Mouse (Mus musculus) kidney, embryonic 15.5 days (tissue): ENCODE data around the gene St6galnac3. TPM values are rescaled to one million over a fixed set of nuclear protein-coding genes. Genes with fewer than 3 reads are reported as not detected.

Experiments
- ATAC-seq: fragments of 200-750 bp; cut with Nextera tagmentation; replicated peaks from 2 replicates; pipeline ENCODE4 v1.8.0; 2017; ENCODE audit warnings: moderate TSS enrichment; ENCODE audit not compliant: low FRiP score
- H3K27ac ChIP-seq: fragments of 300-500 bp; sonication (generic); 2 replicates; pipeline ENCODE4 v1.5.1; 2015; ENCODE audit warnings: mild to moderate bottlenecking, inconsistent platforms
- H3K27me3 ChIP-seq: fragments of 300-500 bp; sonication (generic); 2 replicates; pipeline ENCODE4 v1.6.1; 2015; ENCODE audit warnings: inconsistent platforms
- H3K36me3 ChIP-seq: fragments of 300-500 bp; sonication (generic); 2 replicates; pipeline ENCODE4 v1.6.1; 2015; ENCODE audit warnings: inconsistent platforms
- H3K4me1 ChIP-seq: fragments of 300-500 bp; sonication (generic); 2 replicates; pipeline ENCODE4 v1.6.1; 2015; ENCODE audit warnings: inconsistent platforms
- H3K4me2 ChIP-seq: fragments of 300-500 bp; sonication (generic); 2 replicates; pipeline ENCODE4 v1.6.1; 2015; ENCODE audit warnings: moderate library complexity, mild to moderate bottlenecking, inconsistent platforms
- H3K4me3 ChIP-seq: fragments of 300-500 bp; sonication (generic); replicated peaks from 2 replicates; pipeline ENCODE4 v1.5.1; 2015; ENCODE audit warnings: mild to moderate bottlenecking, inconsistent platforms
- H3K9ac ChIP-seq: fragments of 300-500 bp; sonication (generic); 2 replicates; pipeline ENCODE4 v1.6.1; 2015; ENCODE audit warnings: mild to moderate bottlenecking, inconsistent platforms
- H3K9me3 ChIP-seq: fragments of 300-500 bp; sonication (generic); replicated peaks from 2 replicates; pipeline ENCODE4 v1.6.1; 2016; ENCODE audit warnings: inconsistent platforms
- WGBS: fragments of 180-500 bp; shearing (Covaris S2); methylation state at CpG from one replicate; pipeline ENCODE4 v1.1.7; 2015; ENCODE audit warnings: mixed read lengths; 5-methylcytosine and 5-hydroxymethylcytosine counted together
- polyA plus RNA-seq: library from polyadenylated mRNA; unstranded; fragments of >200 nt; fragmentation: Nextera tagmentation; extraction: Ambion mirVana; gene quantifications from 2 replicates; pipeline ENCODE4 v1.2.1, GENCODE M21; 2015

St6galnac3 gene
- polyA plus RNA-seq, 1 experiment from 2014 or later = 65.5 TPM

DNA sequence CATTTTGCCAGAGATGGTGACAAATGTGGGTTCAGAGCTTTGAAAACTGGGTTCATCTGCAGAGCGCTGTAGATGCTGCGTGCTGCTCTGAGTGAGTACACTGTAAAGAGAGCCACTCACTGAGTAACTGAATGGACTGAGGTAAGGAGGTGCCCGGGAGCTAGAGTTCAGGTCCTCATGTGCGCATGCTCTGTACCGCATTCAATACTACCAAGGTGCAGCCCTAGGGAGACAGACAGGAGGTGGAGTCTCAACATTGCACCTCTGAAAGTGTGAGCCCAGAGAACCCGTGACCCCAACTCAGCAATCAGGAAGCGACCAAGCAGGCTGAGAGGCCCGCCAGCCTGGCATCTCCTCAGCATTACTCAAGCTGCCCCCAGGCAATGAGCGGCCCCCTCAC, 62.2 kb downstream of the St6galnac3 start:
- no peak overlapping the region for H3K9ac ChIP-seq
- no peaks in the 10 kb centered on the region for H3K9me3 ChIP-seq
- H3K4me2 ChIP-seq = no peak overlapping the region
- H3K36me3 ChIP-seq = 0 out of 2 replicates have a peak, but pooled peaks cover 4% of the 10 kb centered on the region
- H3K4me1 ChIP-seq = peaks cover 56% of the 10 kb centered on the region
- H3K27me3 ChIP-seq = no peaks in the 10 kb centered on the region
- WGBS = 70% methylated on average over 9 of the region's 9 CpGs
- peak overlapping the region; percentile 61 for H3K27ac ChIP-seq
- H3K4me3 ChIP-seq = no peak overlapping the region
- ATAC-seq = peak; percentile 34; the same call in 1 of the 2 replicates

- no peak for ATAC-seq
- no peak overlapping the region for H3K9ac ChIP-seq
- no peak overlapping the region for H3K4me2 ChIP-seq
- no peaks in the 10 kb centered on the region for H3K9me3 ChIP-seq
- H3K27me3 ChIP-seq = no peaks in the 10 kb centered on the region
- no peak overlapping the region for H3K4me3 ChIP-seq
- H3K27ac ChIP-seq = 0 out of 2 replicates have a peak overlapping the region, but pooled peaks have one; percentile 61
- 0 out of 2 replicates have a peak, but pooled peaks cover 4% of the 10 kb centered on the region for H3K36me3 ChIP-seq
- 78% methylated on average over 7 of the region's 7 CpGs for WGBS
- H3K4me1 ChIP-seq = peaks cover 53% of the 10 kb centered on the region
Observed at GRCm38 (mm10) chr3:153661927-153662326, 63.0 kb downstream of the St6galnac3 start.

- Histone ChIP-seq H3K4me3 (no peak overlapping the region), H3K4me2 (no peak overlapping the region), H3K27ac (no peak overlapping the region), H3K9me3 (no peaks in the 10 kb centered on the region), H3K36me3 (0 out of 2 replicates have a peak, but pooled peaks cover 4% of the 10 kb centered on the region), H3K4me1 (peaks cover 50% of the 10 kb centered on the region), H3K9ac (no peak overlapping the region), H3K27me3 (no peaks in the 10 kb centered on the region)
- no peak for ATAC-seq
- 82% methylated on average over 15 of the region's 15 CpGs for WGBS
Observed at GRCm38 (mm10) chr3:153659575-153660168, 65.3 kb downstream of the St6galnac3 start.

DNA sequence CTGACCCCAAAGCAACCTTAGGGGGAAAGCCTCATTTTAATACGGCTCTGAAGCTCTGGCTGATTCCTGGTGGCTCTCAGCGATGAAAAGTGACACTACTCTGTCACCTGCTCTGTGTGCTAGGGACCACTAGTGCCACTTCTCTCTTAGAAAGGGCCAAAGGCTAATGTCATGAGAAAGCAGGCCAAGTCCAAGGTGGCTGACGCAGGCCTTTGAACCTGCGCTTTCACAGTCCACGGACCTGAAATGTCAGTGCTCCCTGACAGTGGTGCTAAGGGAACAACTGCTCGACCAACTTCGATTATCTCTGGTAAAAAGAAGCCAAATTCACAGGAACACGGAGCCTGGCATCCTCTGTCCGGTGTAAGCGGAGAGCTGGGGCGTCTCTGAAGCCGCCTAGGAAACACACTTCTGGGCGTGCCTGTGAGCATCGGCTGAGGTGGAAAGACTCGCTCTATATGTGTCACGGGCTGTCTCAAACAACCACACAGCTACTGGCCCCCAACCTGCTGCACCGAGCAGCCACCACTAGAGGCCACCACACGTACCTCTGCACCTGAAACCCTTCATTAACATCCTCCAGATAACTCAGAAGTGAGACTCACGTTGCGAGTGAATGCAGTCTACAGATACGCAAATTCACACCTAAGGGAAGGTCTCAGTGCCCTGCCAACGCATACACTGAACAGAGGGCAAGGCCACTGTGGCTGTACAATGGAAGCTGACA, 66.8 kb downstream of the St6galnac3 start:
- no peak overlapping the region for H3K9ac ChIP-seq
- H3K27me3 ChIP-seq = no peaks in the 10 kb centered on the region
- no peak overlapping the region for H3K4me2 ChIP-seq
- 69% methylated on average over 22 of the region's 22 CpGs for WGBS
- H3K27ac ChIP-seq = no peak overlapping the region
- 0 out of 2 replicates have a peak, but pooled peaks cover 4% of the 10 kb centered on the region for H3K36me3 ChIP-seq
- H3K4me3 ChIP-seq = no peak overlapping the region
- H3K4me1 ChIP-seq = peaks cover 44% of the 10 kb centered on the region
- ATAC-seq = no peak; the same call in 1 of the 2 replicates
- H3K9me3 ChIP-seq = no peaks in the 10 kb centered on the region

DNA sequence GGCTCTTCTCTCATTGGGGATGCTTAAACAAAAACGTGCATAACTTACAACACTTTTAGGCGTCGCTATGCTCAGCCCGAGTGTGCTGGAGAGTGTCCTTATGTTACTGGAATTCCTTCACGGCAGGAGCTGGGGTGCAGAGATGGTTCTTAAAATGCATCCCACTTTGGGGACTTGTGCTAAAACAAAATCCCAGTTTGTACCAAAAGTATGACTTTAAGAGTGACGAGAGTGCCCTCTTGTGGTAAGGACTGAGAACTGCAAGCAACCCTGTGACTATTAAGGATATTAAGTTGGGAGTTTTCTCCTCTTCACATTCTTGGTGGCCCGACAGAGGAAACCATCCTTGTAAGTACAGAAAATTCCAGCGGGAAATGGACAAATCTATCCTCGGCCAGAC, 69.9 kb downstream of the St6galnac3 start:
- H3K27ac ChIP-seq = no peak overlapping the region
- 27% methylated on average over 9 of the region's 9 CpGs for WGBS
- H3K4me2 ChIP-seq = no peak overlapping the region
- no peak for ATAC-seq
- H3K4me1 ChIP-seq = peaks cover 34% of the 10 kb centered on the region
- no peak overlapping the region for H3K9ac ChIP-seq
- H3K27me3 ChIP-seq = no peaks in the 10 kb centered on the region
- H3K9me3 ChIP-seq = no peaks in the 10 kb centered on the region
- no peak overlapping the region for H3K4me3 ChIP-seq
- H3K36me3 ChIP-seq = 0 out of 2 replicates have a peak, but pooled peaks cover 4% of the 10 kb centered on the region

DNA sequence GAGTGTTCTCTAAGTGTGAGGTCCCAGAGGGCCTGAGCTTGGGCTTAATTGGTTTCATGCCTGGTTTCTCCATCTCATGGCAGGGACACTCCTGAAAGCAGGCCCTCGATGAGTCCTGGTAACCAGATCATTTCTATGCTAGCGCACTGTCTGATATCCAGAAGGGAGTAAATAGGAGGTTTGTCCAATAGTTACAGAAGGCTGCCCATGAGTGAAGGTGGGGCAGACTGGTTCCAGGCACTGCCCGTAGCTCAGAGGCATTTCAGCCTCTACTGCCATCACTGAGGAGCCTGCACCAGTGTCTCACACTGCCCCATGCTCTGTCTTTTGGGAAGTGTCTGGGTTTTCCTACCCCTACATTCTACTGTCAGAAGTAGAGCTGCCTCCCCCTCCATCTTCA, 72.1 kb downstream of the St6galnac3 start:
- WGBS = 37% methylated on average over 3 of the region's 3 CpGs
- no peak overlapping the region for H3K4me3 ChIP-seq
- no peak overlapping the region for H3K4me2 ChIP-seq
- peaks cover 6% of the 10 kb centered on the region; the same call in 1 of the 2 replicates for H3K36me3 ChIP-seq
- no peak overlapping the region for H3K9ac ChIP-seq
- H3K4me1 ChIP-seq = peaks cover 30% of the 10 kb centered on the region
- peak overlapping the region; percentile 68 for H3K27ac ChIP-seq
- peak; percentile 84 for ATAC-seq
- no peaks in the 10 kb centered on the region for H3K9me3 ChIP-seq
- H3K27me3 ChIP-seq = no peaks in the 10 kb centered on the region

DNA sequence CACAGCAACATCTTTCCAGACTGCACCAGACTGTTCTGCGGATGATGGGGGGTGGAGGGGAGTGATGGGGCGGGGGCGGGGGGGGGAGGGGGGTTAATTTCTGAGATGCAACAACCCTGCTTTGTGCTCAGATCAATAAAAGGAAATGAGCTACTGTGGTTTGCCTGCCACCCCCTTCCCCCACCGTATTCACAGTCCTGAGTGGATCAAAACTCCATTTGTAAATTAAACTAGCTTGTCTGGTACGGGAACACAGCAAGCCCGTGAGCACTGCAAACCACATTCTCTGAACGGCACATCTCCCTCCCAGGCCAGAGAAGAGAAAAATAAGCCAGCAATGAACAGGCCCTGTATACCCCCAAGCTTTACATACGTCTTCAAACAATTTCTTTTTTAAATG, 76.3 kb downstream of the St6galnac3 start:
- WGBS = 65% methylated on average over 8 of the region's 8 CpGs
- Histone ChIP-seq H3K9me3 (no peaks in the 10 kb centered on the region), H3K4me2 (no peak overlapping the region), H3K27me3 (no peaks in the 10 kb centered on the region), H3K9ac (no peak overlapping the region), H3K36me3 (peaks cover 12% of the 10 kb centered on the region; the same call in 1 of the 2 replicates), H3K4me3 (no peak overlapping the region), H3K27ac (no peak overlapping the region), H3K4me1 (peaks cover 41% of the 10 kb centered on the region)
- ATAC-seq = no peak

DNA sequence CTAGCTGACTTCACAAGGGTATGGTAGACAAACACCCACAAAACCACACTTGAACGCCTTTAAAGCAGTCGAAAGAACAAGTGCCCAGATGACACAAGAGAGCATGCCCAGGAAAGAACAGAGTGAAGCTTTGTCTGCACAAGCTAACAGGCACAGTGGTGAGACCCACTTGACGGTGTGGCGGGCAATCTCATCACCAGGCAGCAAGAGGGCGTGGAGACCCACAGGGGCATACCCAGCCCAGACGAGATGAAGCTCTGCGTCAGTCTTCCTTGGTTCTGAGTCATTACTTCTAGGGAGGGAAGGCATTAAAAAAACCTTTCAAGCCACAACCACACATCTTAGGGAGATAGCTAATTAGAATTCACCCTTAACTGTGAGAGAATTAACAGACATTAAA, 79.2 kb downstream of the St6galnac3 start:
- peak overlapping the region; percentile 66 for H3K27ac ChIP-seq
- ATAC-seq = peak; percentile 86
- H3K27me3 ChIP-seq = no peaks in the 10 kb centered on the region
- H3K9ac ChIP-seq = no peak overlapping the region
- peaks cover 23% of the 10 kb centered on the region for H3K4me1 ChIP-seq
- no peak overlapping the region for H3K4me2 ChIP-seq
- H3K36me3 ChIP-seq = peaks cover 12% of the 10 kb centered on the region; the same call in 1 of the 2 replicates
- 43% methylated on average over 7 of the region's 7 CpGs for WGBS
- no peaks in the 10 kb centered on the region for H3K9me3 ChIP-seq
- no peak overlapping the region for H3K4me3 ChIP-seq

DNA sequence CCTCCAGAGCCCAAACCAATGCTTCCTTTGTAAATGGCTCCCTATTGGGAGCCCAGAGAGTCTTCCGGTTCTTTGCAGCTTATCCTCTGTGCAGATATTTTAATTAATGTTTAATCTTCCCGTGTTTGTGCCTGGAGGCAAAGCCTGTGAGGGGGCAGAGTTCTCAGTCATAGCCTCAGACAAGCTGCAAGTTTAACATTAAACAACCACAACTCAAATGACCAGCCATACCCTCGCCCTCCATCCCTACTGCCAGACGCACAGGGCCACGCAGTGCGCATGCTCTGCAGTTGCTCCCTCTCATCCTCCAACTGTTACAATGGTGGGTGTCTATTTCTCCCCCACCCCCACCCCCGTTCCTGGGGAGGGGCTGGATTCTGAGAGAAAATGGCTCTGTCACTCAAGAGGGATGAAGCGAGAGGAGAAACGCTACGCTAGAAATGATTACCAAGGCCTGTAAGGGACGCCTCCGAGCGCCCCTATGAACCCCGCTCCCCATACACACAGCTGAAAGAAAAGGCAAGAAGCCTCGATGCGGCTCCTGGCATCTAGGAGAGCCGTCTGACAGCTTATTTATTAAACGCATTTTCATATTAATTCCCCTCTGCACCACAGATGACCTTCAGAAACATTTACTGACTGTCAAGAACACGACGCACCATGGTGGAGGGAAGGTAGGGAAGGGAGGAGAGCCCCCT, 81.0 kb downstream of the St6galnac3 start:
- H3K27ac ChIP-seq = peak overlapping the region; percentile 55
- H3K4me2 ChIP-seq = peak overlapping the region; percentile 31; the same call in 1 of the 2 replicates
- H3K9me3 ChIP-seq = no peaks in the 10 kb centered on the region
- no peaks in the 10 kb centered on the region for H3K27me3 ChIP-seq
- H3K9ac ChIP-seq = no peak overlapping the region
- H3K4me3 ChIP-seq = no peak overlapping the region
- 68% methylated on average over 20 of the region's 20 CpGs for WGBS
- peaks cover 23% of the 10 kb centered on the region for H3K4me1 ChIP-seq
- H3K36me3 ChIP-seq = 0 out of 2 replicates have a peak, but pooled peaks cover 6% of the 10 kb centered on the region
- ATAC-seq = peak; percentile 84

GRCm38 (mm10) chr3:153642826-153643225, 82.1 kb downstream of the St6galnac3 start:
- Histone ChIP-seq H3K4me1 (peaks cover 23% of the 10 kb centered on the region), H3K27ac (no peak overlapping the region), H3K4me3 (no peak overlapping the region), H3K9ac (no peak overlapping the region), H3K27me3 (no peaks in the 10 kb centered on the region), H3K9me3 (no peaks in the 10 kb centered on the region), H3K4me2 (no peak overlapping the region), H3K36me3 (0 out of 2 replicates have a peak, but pooled peaks cover 5% of the 10 kb centered on the region)
- no peak for ATAC-seq
- WGBS = 86% methylated on average over 14 of the region's 14 CpGs

GRCm38 (mm10) chr3:153641805-153642204, 83.2 kb downstream of the St6galnac3 start:
- H3K9ac ChIP-seq = no peak overlapping the region
- H3K9me3 ChIP-seq = no peaks in the 10 kb centered on the region
- H3K4me1 ChIP-seq = peaks cover 23% of the 10 kb centered on the region
- no peak overlapping the region for H3K4me3 ChIP-seq
- ATAC-seq = no peak
- WGBS = 83% methylated on average over 5 of the region's 5 CpGs
- H3K36me3 ChIP-seq = no peaks in the 10 kb centered on the region
- no peak overlapping the region for H3K27ac ChIP-seq
- no peaks in the 10 kb centered on the region for H3K27me3 ChIP-seq
- no peak overlapping the region for H3K4me2 ChIP-seq

DNA sequence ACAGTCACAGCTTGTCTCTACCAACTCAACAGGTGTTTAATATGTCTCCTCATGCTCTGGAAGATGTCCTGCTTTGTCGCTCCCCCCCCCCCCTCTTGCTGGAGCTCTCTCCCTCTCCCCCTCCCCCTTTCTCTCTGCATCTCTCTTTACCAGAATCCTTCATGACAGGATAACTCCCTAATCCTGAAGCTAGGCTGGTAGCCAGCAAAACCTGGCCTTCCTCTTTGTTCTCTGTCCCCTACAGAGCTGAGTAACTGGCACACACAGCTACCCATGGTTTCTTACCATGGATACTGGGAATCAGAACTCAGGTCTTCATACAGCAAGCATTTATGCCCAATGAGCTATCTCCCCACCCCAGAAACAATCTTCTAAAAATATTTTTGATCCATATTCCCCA, 87.6 kb downstream of the St6galnac3 start:
- H3K4me1 ChIP-seq = peaks cover 11% of the 10 kb centered on the region; the same call in 1 of the 2 replicates
- H3K36me3 ChIP-seq = no peaks in the 10 kb centered on the region
- no peak overlapping the region for H3K4me3 ChIP-seq
- H3K9ac ChIP-seq = no peak overlapping the region
- H3K27ac ChIP-seq = no peak overlapping the region
- no peaks in the 10 kb centered on the region for H3K27me3 ChIP-seq
- WGBS = 80% methylated on average over 1 of the region's 1 CpGs
- H3K4me2 ChIP-seq = no peak overlapping the region
- no peak for ATAC-seq
- H3K9me3 ChIP-seq = no peaks in the 10 kb centered on the region
